Mouse (Mus musculus): ENCODE measurements around the gene 5730596B20Rik. TPM values are rescaled to one million over a fixed set of nuclear protein-coding genes. Genes with fewer than 3 reads are reported as not detected.
A peak's percentile ranks its signal among the peaks of the same experiment; 100 is the strongest.

The 5730596B20Rik gene
- polyA plus RNA-seq, 1 experiment from 2014 or later = 3.0 TPM

- Histone ChIP-seq H3K27ac (replicated peaks) (peak overlapping the region; percentile 89), H3K4me2 (peak overlapping the region; percentile 85), H3K9me3 (replicated peaks) (no peaks in the 10 kb centered on the region), H3K9ac (replicated peaks) (peak overlapping the region; percentile 63), H3K27me3 (replicated peaks) (no peaks in the 10 kb centered on the region), H3K4me1 (peaks cover 68% of the 10 kb centered on the region), H3K36me3 (0 out of 2 replicates have a peak, but pooled peaks cover 3% of the 10 kb centered on the region), H3K4me3 (replicated peaks) (peak overlapping the region; percentile 81)
- no peak; the same call in 1 of the 2 replicates for ATAC-seq (ENCODE audit: low FRiP score)
- WGBS = 3% methylated on average over 18 of the region's 18 CpGs
Observed at GRCm38 (mm10) chr6:52208868-52209684, 31.8 kb downstream of the 5730596B20Rik start.

- H3K9ac ChIP-seq (replicated peaks) = peak overlapping the region; percentile 63
- no peaks in the 10 kb centered on the region for H3K27me3 ChIP-seq (replicated peaks)
- peak overlapping the region; percentile 85 for H3K4me2 ChIP-seq
- no peaks in the 10 kb centered on the region for H3K9me3 ChIP-seq (replicated peaks)
- H3K36me3 ChIP-seq = 0 out of 2 replicates have a peak, but pooled peaks cover 3% of the 10 kb centered on the region
- 6% methylated on average over 12 of the region's 12 CpGs for WGBS
- peaks cover 68% of the 10 kb centered on the region for H3K4me1 ChIP-seq
- no peak for ATAC-seq (ENCODE audit: low FRiP score)
- H3K4me3 ChIP-seq (replicated peaks) = peak overlapping the region; percentile 81
- H3K27ac ChIP-seq (replicated peaks) = peak overlapping the region; percentile 89
Observed at GRCm38 (mm10) chr6:52209685-52210046, 32.4 kb downstream of the 5730596B20Rik start.

GRCm38 (mm10) chr6:52211170-52211935, 34.1 kb downstream of the 5730596B20Rik start:
- Histone ChIP-seq H3K27me3 (replicated peaks) (no peaks in the 10 kb centered on the region), H3K9ac (replicated peaks) (peak overlapping the region; percentile 99), H3K4me1 (peaks cover 68% of the 10 kb centered on the region), H3K9me3 (replicated peaks) (no peaks in the 10 kb centered on the region), H3K4me2 (peak overlapping the region; percentile 85), H3K36me3 (no peaks in the 10 kb centered on the region), H3K27ac (replicated peaks) (peak overlapping the region; percentile 100), H3K4me3 (replicated peaks) (peak overlapping the region; percentile 81)
- ATAC-seq (ENCODE audit: low FRiP score) = peak; percentile 29
- 2% methylated on average over 37 of the region's 37 CpGs for WGBS

GRCm38 (mm10) chr6:52211961-52212360, 34.7 kb downstream of the 5730596B20Rik start:
- Histone ChIP-seq H3K27ac (replicated peaks) (peak overlapping the region; percentile 100), H3K4me2 (peak overlapping the region; percentile 85), H3K36me3 (no peaks in the 10 kb centered on the region), H3K9me3 (replicated peaks) (no peaks in the 10 kb centered on the region), H3K4me3 (replicated peaks) (peak overlapping the region; percentile 81), H3K9ac (replicated peaks) (peak overlapping the region; percentile 99), H3K4me1 (peaks cover 62% of the 10 kb centered on the region), H3K27me3 (replicated peaks) (no peaks in the 10 kb centered on the region)
- ATAC-seq (ENCODE audit: low FRiP score) = no peak
- 5% methylated on average over 13 of the region's 13 CpGs for WGBS

GRCm38 (mm10) chr6:52212556-52213118, 35.3 kb downstream of the 5730596B20Rik start:
- Histone ChIP-seq H3K4me2 (peak overlapping the region; percentile 85), H3K4me3 (replicated peaks) (peak overlapping the region; percentile 81), H3K36me3 (no peaks in the 10 kb centered on the region), H3K27me3 (replicated peaks) (no peaks in the 10 kb centered on the region), H3K4me1 (peaks cover 57% of the 10 kb centered on the region), H3K9ac (replicated peaks) (peak overlapping the region; percentile 99), H3K9me3 (replicated peaks) (no peaks in the 10 kb centered on the region), H3K27ac (replicated peaks) (peak overlapping the region; percentile 100)
- ATAC-seq (ENCODE audit: low FRiP score) = peak; percentile 18
- under 1% methylated on average over 22 of the region's 22 CpGs for WGBS

- no peaks in the 10 kb centered on the region for H3K9me3 ChIP-seq (replicated peaks)
- no peaks in the 10 kb centered on the region for H3K27me3 ChIP-seq (replicated peaks)
- WGBS = 4% methylated on average over 38 of the region's 38 CpGs
- peak; percentile 74 for ATAC-seq (ENCODE audit: low FRiP score)
- peak within 1 kb of the TSS; percentile 81 for H3K4me3 ChIP-seq (replicated peaks)
- peak within 1 kb of the TSS; percentile 85 for H3K4me2 ChIP-seq
- peaks cover 57% of the 10 kb centered on the region for H3K4me1 ChIP-seq
- H3K36me3 ChIP-seq = no peaks in the 10 kb centered on the region
- H3K9ac ChIP-seq (replicated peaks) = peak within 1 kb of the TSS; percentile 99
- H3K27ac ChIP-seq (replicated peaks) = peak within 1 kb of the TSS; percentile 100
Observed at GRCm38 (mm10) chr6:52213119-52213986, 36.1 kb downstream of the 5730596B20Rik start, which contains the start of the genes Hoxa3 and Gm28308. Gene Hoxa3 (minus strand): TSS chr6:52213336. Gene Gm28308 (minus strand): TSS chr6:52213339.

GRCm38 (mm10) chr6:52214271-52214670, 37.0 kb downstream of the 5730596B20Rik start:
- Histone ChIP-seq H3K4me3 (replicated peaks) (peak overlapping the region; percentile 81), H3K9ac (replicated peaks) (peak overlapping the region; percentile 99)
- WGBS = 8% methylated on average over 5 of the region's 5 CpGs

GRCm38 (mm10) chr6:52215070-52215469, 37.8 kb downstream of the 5730596B20Rik start:
- peaks cover 54% of the 10 kb centered on the region for H3K4me1 ChIP-seq
- no peaks in the 10 kb centered on the region for H3K36me3 ChIP-seq
- peak overlapping the region; percentile 100 for H3K27ac ChIP-seq (replicated peaks)
- H3K27me3 ChIP-seq (replicated peaks) = no peaks in the 10 kb centered on the region
- H3K9me3 ChIP-seq (replicated peaks) = no peaks in the 10 kb centered on the region
- peak overlapping the region; percentile 85 for H3K4me2 ChIP-seq
- no peak for ATAC-seq (ENCODE audit: low FRiP score)
- H3K4me3 ChIP-seq (replicated peaks) = peak overlapping the region; percentile 81
- 18% methylated on average over 3 of the region's 3 CpGs for WGBS
- H3K9ac ChIP-seq (replicated peaks) = peak overlapping the region; percentile 99; the same call in 1 of the 2 replicates

More at GRCm38 (mm10) chr6:52214271-52214670, 37.0 kb downstream of the 5730596B20Rik start:
- H3K4me2 ChIP-seq = peak overlapping the region; percentile 85
- peaks cover 57% of the 10 kb centered on the region for H3K4me1 ChIP-seq
- peak overlapping the region; percentile 100 for H3K27ac ChIP-seq (replicated peaks)
- H3K9me3 ChIP-seq (replicated peaks) = no peaks in the 10 kb centered on the region
- ATAC-seq (ENCODE audit: low FRiP score) = no peak
- no peaks in the 10 kb centered on the region for H3K27me3 ChIP-seq (replicated peaks)
- no peaks in the 10 kb centered on the region for H3K36me3 ChIP-seq

- ATAC-seq (ENCODE audit: low FRiP score) = no peak
- H3K27ac ChIP-seq (replicated peaks) = peak overlapping the region; percentile 100
- H3K9ac ChIP-seq (replicated peaks) = peak overlapping the region; percentile 92
- H3K36me3 ChIP-seq = no peaks in the 10 kb centered on the region
- H3K4me2 ChIP-seq = peak overlapping the region; percentile 85
- H3K27me3 ChIP-seq (replicated peaks) = no peaks in the 10 kb centered on the region
- no peaks in the 10 kb centered on the region for H3K9me3 ChIP-seq (replicated peaks)
- WGBS = 2% methylated on average over 30 of the region's 30 CpGs
- peaks cover 59% of the 10 kb centered on the region for H3K4me1 ChIP-seq
- peak overlapping the region; percentile 81 for H3K4me3 ChIP-seq (replicated peaks)
Observed at GRCm38 (mm10) chr6:52215771-52216535, 38.7 kb downstream of the 5730596B20Rik start.
